Mouse (Mus musculus): Measurements from ENCODE around the gene Zfp46. TPM values are rescaled to one million over a fixed set of nuclear protein-coding genes. Genes with fewer than 3 reads are reported as not detected.

The Zfp46 gene
- polyA plus RNA-seq, 1 experiment from 2014 or later, result 24.6 TPM

GRCm38 (mm10) chr4:136248464-136249331 is 35.8 kb upstream of the Zfp46 start:
- peak; percentile 44 for DNase-seq (ENCODE audit: low spot score)

GRCm38 (mm10) chr4:136249332-136249647 is 35.2 kb upstream of the Zfp46 start:
- Histone ChIP-seq H3K4me3 (no peak overlapping the region), H3K36me3 (no peaks in the 10 kb centered on the region), H3K27me3 (ENCODE audit: low read depth, poor library complexity, severe bottlenecking) (peaks cover 83% of the 10 kb centered on the region), H3K27ac (peak overlapping the region; percentile 2; the same call in 1 of the 2 replicates), H3K9me3 (replicated peaks) (no peaks in the 10 kb centered on the region), H3K4me1 (peaks cover 43% of the 10 kb centered on the region)
- WGBS, result 4% methylated on average over 11 of the region's 11 CpGs
- DNase-seq (ENCODE audit: low spot score), result no peak

More at GRCm38 (mm10) chr4:136248464-136249331, 35.8 kb upstream of the Zfp46 start:
- peaks cover 89% of the 10 kb centered on the region for H3K27me3 ChIP-seq (ENCODE audit: low read depth, poor library complexity, severe bottlenecking)
- H3K9me3 ChIP-seq (replicated peaks), result no peaks in the 10 kb centered on the region
- H3K36me3 ChIP-seq, result no peaks in the 10 kb centered on the region
- peak overlapping the region; percentile 63 for H3K27ac ChIP-seq
- peaks cover 43% of the 10 kb centered on the region for H3K4me1 ChIP-seq
- WGBS, result 1% methylated on average over 37 of the region's 37 CpGs
- H3K4me3 ChIP-seq, result peak overlapping the region; percentile 54

- H3K36me3 ChIP-seq, result no peaks in the 10 kb centered on the region
- H3K4me3 ChIP-seq, result no peak overlapping the region
- DNase-seq (ENCODE audit: low spot score), result no peak
- H3K4me1 ChIP-seq, result peaks cover 43% of the 10 kb centered on the region
- peaks cover 78% of the 10 kb centered on the region for H3K27me3 ChIP-seq (ENCODE audit: low read depth, poor library complexity, severe bottlenecking)
- no peak overlapping the region for H3K27ac ChIP-seq
- WGBS, result 44% methylated on average over 9 of the region's 9 CpGs
- H3K9me3 ChIP-seq (replicated peaks), result no peaks in the 10 kb centered on the region
These were observed 34.7 kb upstream of the Zfp46 start for GRCm38 (mm10) chr4:136249780-136250179.

GRCm38 (mm10) chr4:136255919-136256318 is 28.6 kb upstream of the Zfp46 start:
- 43% methylated on average over 6 of the region's 6 CpGs for WGBS

GRCm38 (mm10) chr4:136256696-136257095 is 27.8 kb upstream of the Zfp46 start:
- H3K4me1 ChIP-seq, result peaks cover 26% of the 10 kb centered on the region
- no peak overlapping the region for H3K4me3 ChIP-seq
- H3K27me3 ChIP-seq (ENCODE audit: low read depth, poor library complexity, severe bottlenecking), result peaks cover 18% of the 10 kb centered on the region
- H3K9me3 ChIP-seq (replicated peaks), result no peaks in the 10 kb centered on the region
- H3K36me3 ChIP-seq, result no peaks in the 10 kb centered on the region
- no peak overlapping the region for H3K27ac ChIP-seq
- 66% methylated on average over 10 of the region's 10 CpGs for WGBS
- no peak for DNase-seq (ENCODE audit: low spot score)

More at GRCm38 (mm10) chr4:136255919-136256318, 28.6 kb upstream of the Zfp46 start:
- Histone ChIP-seq H3K4me3 (no peak overlapping the region), H3K4me1 (peaks cover 26% of the 10 kb centered on the region), H3K27me3 (ENCODE audit: low read depth, poor library complexity, severe bottlenecking) (peaks cover 26% of the 10 kb centered on the region), H3K9me3 (replicated peaks) (no peaks in the 10 kb centered on the region), H3K27ac (no peak overlapping the region), H3K36me3 (no peaks in the 10 kb centered on the region)
- DNase-seq (ENCODE audit: low spot score), result no peak

- no peak for DNase-seq (ENCODE audit: low spot score)
- Histone ChIP-seq H3K4me3 (no peak overlapping the region), H3K27ac (no peak overlapping the region), H3K36me3 (no peaks in the 10 kb centered on the region), H3K9me3 (replicated peaks) (no peaks in the 10 kb centered on the region), H3K27me3 (ENCODE audit: low read depth, poor library complexity, severe bottlenecking) (peaks cover 9% of the 10 kb centered on the region; the same call in 1 of the 2 replicates), H3K4me1 (peaks cover 20% of the 10 kb centered on the region)
- 60% methylated on average over 3 of the region's 3 CpGs for WGBS
These were observed 24.6 kb upstream of the Zfp46 start for GRCm38 (mm10) chr4:136259916-136260315.

GRCm38 (mm10) chr4:136260491-136261180 is 23.8 kb upstream of the Zfp46 start:
- Histone ChIP-seq H3K27ac (peak overlapping the region; percentile 36; the same call in 1 of the 2 replicates), H3K4me1 (peaks cover 19% of the 10 kb centered on the region), H3K4me3 (no peak overlapping the region), H3K9me3 (replicated peaks) (no peaks in the 10 kb centered on the region), H3K27me3 (ENCODE audit: low read depth, poor library complexity, severe bottlenecking) (peaks cover 9% of the 10 kb centered on the region; the same call in 1 of the 2 replicates), H3K36me3 (no peaks in the 10 kb centered on the region)
- DNase-seq (ENCODE audit: low spot score), result peak; percentile 93
- 47% methylated on average over 10 of the region's 10 CpGs for WGBS

GRCm38 (mm10) chr4:136261912-136262311 is 22.6 kb upstream of the Zfp46 start:
- Histone ChIP-seq H3K36me3 (no peaks in the 10 kb centered on the region), H3K27ac (no peak overlapping the region), H3K4me3 (no peak overlapping the region), H3K27me3 (ENCODE audit: low read depth, poor library complexity, severe bottlenecking) (peaks cover 9% of the 10 kb centered on the region; the same call in 1 of the 2 replicates), H3K9me3 (replicated peaks) (no peaks in the 10 kb centered on the region), H3K4me1 (peaks cover 12% of the 10 kb centered on the region)
- no peak for DNase-seq (ENCODE audit: low spot score)
- 82% methylated on average over 10 of the region's 10 CpGs for WGBS

GRCm38 (mm10) chr4:136263555-136263954 is 20.9 kb upstream of the Zfp46 start:
- DNase-seq (ENCODE audit: low spot score), result no peak
- peaks cover 4% of the 10 kb centered on the region; the same call in 1 of the 2 replicates for H3K4me1 ChIP-seq
- no peaks in the 10 kb centered on the region for H3K9me3 ChIP-seq (replicated peaks)
- H3K36me3 ChIP-seq, result no peaks in the 10 kb centered on the region
- H3K27me3 ChIP-seq (ENCODE audit: low read depth, poor library complexity, severe bottlenecking), result peaks cover 5% of the 10 kb centered on the region; the same call in 1 of the 2 replicates
- no peak overlapping the region for H3K27ac ChIP-seq
- WGBS, result 93% methylated on average over 4 of the region's 4 CpGs
- no peak overlapping the region for H3K4me3 ChIP-seq

GRCm38 (mm10) chr4:136266716-136267343 is 17.7 kb upstream of the Zfp46 start:
- Histone ChIP-seq H3K4me3 (no peak overlapping the region), H3K9me3 (replicated peaks) (no peaks in the 10 kb centered on the region), H3K4me1 (no peaks in the 10 kb centered on the region), H3K27ac (no peak overlapping the region), H3K36me3 (no peaks in the 10 kb centered on the region), H3K27me3 (ENCODE audit: low read depth, poor library complexity, severe bottlenecking) (no peaks in the 10 kb centered on the region)
- WGBS, result 81% methylated on average over 9 of the region's 9 CpGs
- DNase-seq (ENCODE audit: low spot score), result no peak

- H3K27ac ChIP-seq, result no peak overlapping the region
- no peaks in the 10 kb centered on the region for H3K36me3 ChIP-seq
- DNase-seq (ENCODE audit: low spot score), result no peak
- H3K9me3 ChIP-seq (replicated peaks), result no peaks in the 10 kb centered on the region; the same call in 1 of the 2 replicates
- H3K4me1 ChIP-seq, result no peaks in the 10 kb centered on the region
- H3K4me3 ChIP-seq, result no peak overlapping the region
- H3K27me3 ChIP-seq (ENCODE audit: low read depth, poor library complexity, severe bottlenecking), result no peaks in the 10 kb centered on the region
- 100% methylated on average over 1 of the region's 1 CpGs for WGBS
These were observed 15.6 kb upstream of the Zfp46 start for GRCm38 (mm10) chr4:136268912-136269311.

- Histone ChIP-seq H3K4me3 (no peak overlapping the region), H3K27me3 (ENCODE audit: low read depth, poor library complexity, severe bottlenecking) (no peaks in the 10 kb centered on the region), H3K27ac (no peak overlapping the region), H3K4me1 (no peaks in the 10 kb centered on the region), H3K36me3 (no peaks in the 10 kb centered on the region), H3K9me3 (replicated peaks) (no peaks in the 10 kb centered on the region; the same call in 1 of the 2 replicates)
- DNase-seq (ENCODE audit: low spot score), result no peak
- WGBS, result 91% methylated on average over 8 of the region's 8 CpGs
These were observed 13.8 kb upstream of the Zfp46 start for GRCm38 (mm10) chr4:136270648-136271047.
